Mouse (Mus musculus): Measurements from ENCODE around the gene Rcn3. TPM values are rescaled to one million over a fixed set of nuclear protein-coding genes. Genes with fewer than 3 reads are reported as not detected.

The Rcn3 gene
- total and polyA plus RNA-seq, 3 experiments: 0.38 TPM; not detected in 2

DNA sequence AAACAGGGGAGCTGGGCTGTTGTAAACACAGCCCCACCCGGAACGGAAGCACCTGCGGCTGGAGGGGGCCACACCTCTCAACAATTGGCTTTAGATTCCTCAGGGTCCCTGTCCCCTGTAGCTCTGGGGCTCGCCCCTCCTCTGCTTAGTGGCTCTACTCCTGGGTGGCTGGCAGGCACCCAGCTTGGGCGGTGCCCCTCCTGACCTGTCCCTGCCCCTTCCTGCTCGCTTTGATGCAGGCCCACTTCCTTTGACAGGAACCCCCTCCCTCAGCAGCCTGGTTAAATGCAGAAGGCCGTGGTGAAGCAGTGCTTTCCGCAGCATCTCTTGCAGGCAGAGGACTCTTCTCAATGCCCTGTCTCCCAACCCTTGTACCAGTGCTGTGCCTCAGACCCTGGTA lies 29.4 kb upstream of the Rcn3 start:
- Histone ChIP-seq H3K4me1 (ENCODE audit: control insufficient read depth in 1 of 2, insufficient read depth in 2 of 2) (peaks cover 10 to 55% of the 10 kb centered on the region in 2 experiments), H3K79me2 (replicated peaks; ENCODE audit: control insufficient read depth, extremely low read depth, insufficient read depth, poor library complexity, severe bottlenecking) (peaks cover 23% of the 10 kb centered on the region), H3K4me2 (ENCODE audit: insufficient read depth, low read depth, poor library complexity, severe bottlenecking) (no peak overlapping the region), H3K9me3 (replicated peaks; ENCODE audit: low read length) (no peaks in the 10 kb centered on the region), H3K27ac (ENCODE audit: insufficient read depth, low read depth) (no peak overlapping the region), H3K4me3 (replicated peaks in 1 of 3; ENCODE audit: low read depth in 2 of 3, low read length in 2 of 3, poor library complexity in 1 of 3) (no peak overlapping the region), H3K36me3 (replicated peaks in 1 of 2; ENCODE audit: control insufficient read depth in 1 of 2, insufficient read depth in 1 of 2, low read length in 1 of 2) (peaks cover 50 to 70% of the 10 kb centered on the region in 2 experiments), H3K27me3 (replicated peaks) (no peaks in the 10 kb centered on the region), H3K9ac (ENCODE audit: insufficient read depth, low read depth) (no peak overlapping the region)
- TF ChIP-seq IRF4 (IDR thresholded peaks at IDR 0.05; ENCODE audit: low read depth, low read length) (no peak), JUN (IDR thresholded peaks at IDR 0.05; ENCODE audit: insufficient read depth, low read depth, low read length) (no peak), CHD2 (IDR thresholded peaks at IDR 0.05; ENCODE audit: low read length) (no peak), POLR2A (IDR thresholded peaks at IDR 0.05; ENCODE audit: low read depth, low read length) (no peak; the same call in 1 of the 2 replicates), MEF2A (IDR thresholded peaks at IDR 0.05; ENCODE audit: borderline replicate concordance, low read depth, low read length) (no peak), CTCF (conservative IDR thresholded peaks at IDR 0.05 in 1 of 2, IDR thresholded peaks at IDR 0.05 in 1 of 2; ENCODE audit: low read depth in 2 of 2, low read length in 2 of 2) (no peak), UBTF (IDR thresholded peaks at IDR 0.05; ENCODE audit: low read depth, low read length) (no peak), TBP (conservative IDR thresholded peaks at IDR 0.05; ENCODE audit: low read depth, low read length) (no peak)
- DNase-seq (ENCODE audit: extremely low read depth): no peak
- in situ Hi-C loops (cut with MboI; ENCODE audit: low pct_ligation_motif_present, low pct_unique_long_range_greater_than_20kb, low sequenced_read_pairs) (no loop called here), dilution Hi-C loops (cut with MboI; ENCODE audit: extremely low pct_ligation_motif_present, extremely low pct_unique_long_range_greater_than_20kb, low sequenced_read_pairs) (no loop called here)

DNA sequence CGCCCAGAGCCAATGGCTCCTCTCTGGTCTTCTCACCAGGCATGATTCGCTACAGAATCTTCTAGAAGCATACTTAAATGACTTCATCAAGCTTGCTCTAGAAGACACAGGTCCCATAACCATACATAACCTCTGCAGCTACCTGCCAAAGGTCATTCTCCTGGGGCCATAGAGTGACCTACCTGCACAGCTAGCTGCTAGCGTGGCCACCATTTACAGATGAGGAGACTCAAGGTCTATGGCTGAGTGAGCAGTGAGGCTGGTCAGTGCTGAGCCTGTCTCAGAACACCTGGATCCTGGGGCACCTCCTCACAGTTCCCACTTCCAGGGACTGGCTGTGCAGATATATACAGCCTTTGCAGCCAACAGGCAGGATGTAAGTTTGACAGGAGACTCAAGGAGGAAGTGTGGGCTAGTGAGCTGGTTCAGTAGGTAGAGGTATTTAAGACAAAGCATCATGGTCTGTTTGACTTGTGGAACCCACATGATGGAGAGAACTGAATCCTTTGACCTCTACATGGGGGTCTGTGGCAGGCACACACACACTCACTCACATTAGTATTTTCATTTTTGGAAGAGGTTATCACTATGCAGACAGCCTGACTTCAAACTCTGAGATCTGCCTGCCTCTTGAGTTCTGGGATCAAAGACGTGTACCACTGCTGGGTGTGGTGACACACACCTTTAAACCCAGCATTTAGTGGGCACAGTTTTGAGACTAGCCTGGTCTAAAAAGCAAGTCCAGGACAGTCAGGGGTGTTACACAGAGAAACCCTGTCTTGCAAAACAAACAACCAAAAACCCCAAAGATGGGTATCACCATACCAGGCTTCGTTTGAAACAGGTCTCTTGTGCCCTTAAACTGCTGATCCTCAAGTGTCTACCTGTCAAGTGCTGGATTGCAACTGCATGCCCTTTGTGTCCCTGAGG lies 28.0 kb upstream of the Rcn3 start:
- H3K79me2 ChIP-seq (replicated peaks; ENCODE audit: control insufficient read depth, extremely low read depth, insufficient read depth, poor library complexity, severe bottlenecking): peaks cover 15% of the 10 kb centered on the region
- no peaks in the 10 kb centered on the region for H3K9me3 ChIP-seq (replicated peaks; ENCODE audit: low read length)
- H3K27me3 ChIP-seq (replicated peaks): no peaks in the 10 kb centered on the region
- TF ChIP-seq RAD21 (IDR thresholded peaks at IDR 0.05; ENCODE audit: low read depth, low read length): no peak
- TF ChIP-seq BHLHE40 (IDR thresholded peaks at IDR 0.05; ENCODE audit: low read depth, low read length): no peak
- TF ChIP-seq POLR2AphosphoS2 (IDR thresholded peaks at IDR 0.05; ENCODE audit: low read depth, low read length): peak; percentile 80; the same call in 1 of the 2 replicates
- TF ChIP-seq MAZ (IDR thresholded peaks at IDR 0.05; ENCODE audit: low read depth, low read length): no peak
- TF ChIP-seq POLR2A (IDR thresholded peaks at IDR 0.05; ENCODE audit: low read depth, low read length): 0 out of 2 replicates have a peak, but pooled peaks have one; percentile 15
- no peak for TF ChIP-seq ZMIZ1 (IDR thresholded peaks at IDR 0.05; ENCODE audit: low read depth, low read length)
- no peak for TF ChIP-seq TBP (conservative IDR thresholded peaks at IDR 0.05; ENCODE audit: low read depth, low read length)
- no peak overlapping the region for H3K9ac ChIP-seq (ENCODE audit: insufficient read depth, low read depth)
- no peak overlapping the region for H3K4me3 ChIP-seq (replicated peaks in 1 of 3; ENCODE audit: low read depth in 2 of 3, low read length in 2 of 3, poor library complexity in 1 of 3)
- peaks cover 8 to 48% of the 10 kb centered on the region in 2 experiments for H3K4me1 ChIP-seq (ENCODE audit: control insufficient read depth in 1 of 2, insufficient read depth in 2 of 2)
- no peak for DNase-seq (ENCODE audit: extremely low read depth)
- in situ Hi-C loops (cut with MboI; ENCODE audit: low pct_ligation_motif_present, low pct_unique_long_range_greater_than_20kb, low sequenced_read_pairs) (no loop called here), dilution Hi-C loops (cut with MboI; ENCODE audit: extremely low pct_ligation_motif_present, extremely low pct_unique_long_range_greater_than_20kb, low sequenced_read_pairs) (no loop called here)
- H3K36me3 ChIP-seq (replicated peaks in 1 of 2; ENCODE audit: control insufficient read depth in 1 of 2, insufficient read depth in 1 of 2, low read length in 1 of 2): peaks cover 37 to 57% of the 10 kb centered on the region in 2 experiments
- no peak overlapping the region for H3K27ac ChIP-seq (ENCODE audit: insufficient read depth, low read depth)
- no peak overlapping the region for H3K4me2 ChIP-seq (ENCODE audit: insufficient read depth, low read depth, poor library complexity, severe bottlenecking)

Data from CH12.LX (cell line).